Mouse (Mus musculus) stomach, embryonic 14.5 days (tissue): ENCODE data around the gene Snf8. TPM values are rescaled to one million over a fixed set of nuclear protein-coding genes. Genes with fewer than 3 reads are reported as not detected.

Experiments
- ATAC-seq: fragments of 200-750 bp; cut with Nextera tagmentation; 2 replicates; pipeline ENCODE4 v1.8.0; 2017; ENCODE audit warnings: low read depth, moderate TSS enrichment; ENCODE audit not compliant: insufficient number of reproducible peaks, insufficient read depth, low FRiP score
- H3K27ac ChIP-seq: fragments of 300-500 bp; sonication (generic); 2 replicates; pipeline ENCODE4 v1.5.1; 2014; ENCODE audit warnings: mild to moderate bottlenecking, low read length, moderate library complexity, mixed read lengths
- H3K27me3 ChIP-seq: fragments of 300-500 bp; sonication (generic); 2 replicates; pipeline ENCODE4 v1.6.1; 2014; ENCODE audit warnings: low read length, control low read depth, mixed read lengths; ENCODE audit not compliant: control insufficient read depth, insufficient read depth
- H3K36me3 ChIP-seq: fragments of 300-500 bp; sonication (generic); 2 replicates; pipeline ENCODE4 v1.6.1; 2014; ENCODE audit warnings: mild to moderate bottlenecking, control low read depth, low read length, moderate library complexity, mixed read lengths; ENCODE audit not compliant: control insufficient read depth, insufficient read depth
- H3K4me1 ChIP-seq: fragments of 300-500 bp; sonication (generic); 2 replicates; pipeline ENCODE4 v1.6.1; 2014; ENCODE audit warnings: low read length, control low read depth, mixed read lengths; ENCODE audit not compliant: control insufficient read depth, insufficient read depth
- H3K4me2 ChIP-seq: fragments of 300-500 bp; sonication (generic); replicated peaks from 2 replicates; pipeline ENCODE4 v1.6.1; 2014; ENCODE audit warnings: low read depth, low read length, control low read depth
- H3K4me3 ChIP-seq: fragments of 300-500 bp; sonication (generic); 2 replicates; pipeline ENCODE4 v1.5.1; 2014; ENCODE audit warnings: low read depth, low read length, control low read depth
- H3K9ac ChIP-seq: fragments of 300-500 bp; sonication (generic); replicated peaks from 2 replicates; pipeline ENCODE4 v1.6.1; 2014; ENCODE audit warnings: low read depth, mild to moderate bottlenecking, control low read depth, low read length, moderate library complexity, mixed read lengths
- H3K9me3 ChIP-seq: fragments of 300-500 bp; sonication (generic); 2 replicates; pipeline ENCODE4 v1.6.1; 2016; ENCODE audit warnings: low read depth, low read length, control low read depth; ENCODE audit not compliant: control insufficient read depth
- WGBS: fragments of 180-500 bp; shearing (Covaris S2); extraction: QIAGEN DNeasy Blood & Tissue Kit; methylation state at CpG from one replicate; pipeline ENCODE4 v1.1.7; 2014; 5-methylcytosine and 5-hydroxymethylcytosine counted together
- polyA plus RNA-seq: library from polyadenylated mRNA; unstranded; fragments of >200 nt; fragmentation: Nextera tagmentation; extraction: Ambion mirVana; gene quantifications from 2 replicates; pipeline ENCODE4 v1.2.1, GENCODE M21; 2014

Gene Snf8
- polyA plus RNA-seq, 1 experiment from 2014 or later = 34.6 TPM

GRCm38 (mm10) chr11:96035133-96035532, 448 bp downstream of the Snf8 start:
- ATAC-seq = no peak
- no peaks in the 10 kb centered on the region for H3K27me3 ChIP-seq
- H3K27ac ChIP-seq = no peak overlapping the region
- H3K9ac ChIP-seq = peak overlapping the region; percentile 59
- WGBS = 10% methylated on average over 6 of the region's 6 CpGs
- H3K4me1 ChIP-seq = peaks cover 6% of the 10 kb centered on the region; the same call in 1 of the 2 replicates
- peaks cover 6% of the 10 kb centered on the region for H3K36me3 ChIP-seq
- H3K4me2 ChIP-seq = peak overlapping the region; percentile 78
- H3K4me3 ChIP-seq = peak overlapping the region; percentile 93
- no peaks in the 10 kb centered on the region for H3K9me3 ChIP-seq

GRCm38 (mm10) chr11:96037499-96037898, 2.8 kb downstream of the Snf8 start:
- WGBS = 90% methylated on average over 5 of the region's 5 CpGs
- no peak for ATAC-seq

GRCm38 (mm10) chr11:96038560-96038959, 3.9 kb downstream of the Snf8 start:
- Histone ChIP-seq H3K4me2 (no peak overlapping the region), H3K9ac (no peak overlapping the region), H3K4me1 (peaks cover 6% of the 10 kb centered on the region; the same call in 1 of the 2 replicates), H3K9me3 (no peaks in the 10 kb centered on the region), H3K4me3 (no peak overlapping the region), H3K27me3 (no peaks in the 10 kb centered on the region), H3K36me3 (peaks cover 6% of the 10 kb centered on the region), H3K27ac (no peak overlapping the region)
- whole genome bisulfite sequencing = 95% methylated on average over 1 of the region's 1 CpGs
- ATAC-seq = no peak

More at GRCm38 (mm10) chr11:96037499-96037898, 2.8 kb downstream of the Snf8 start:
- no peaks in the 10 kb centered on the region for H3K27me3 ChIP-seq
- H3K9me3 ChIP-seq = no peaks in the 10 kb centered on the region
- peaks cover 6% of the 10 kb centered on the region; the same call in 1 of the 2 replicates for H3K4me1 ChIP-seq
- H3K27ac ChIP-seq = no peak overlapping the region
- no peak overlapping the region for H3K9ac ChIP-seq
- no peak overlapping the region for H3K4me3 ChIP-seq
- H3K4me2 ChIP-seq = no peak overlapping the region
- peaks cover 6% of the 10 kb centered on the region for H3K36me3 ChIP-seq

- H3K9ac ChIP-seq = no peak overlapping the region
- no peak overlapping the region for H3K27ac ChIP-seq
- H3K4me3 ChIP-seq = no peak overlapping the region
- H3K4me1 ChIP-seq = no peaks in the 10 kb centered on the region
- no peaks in the 10 kb centered on the region for H3K9me3 ChIP-seq
- no peak for ATAC-seq
- H3K36me3 ChIP-seq = peaks cover 27% of the 10 kb centered on the region
- no peaks in the 10 kb centered on the region for H3K27me3 ChIP-seq
- 87% methylated on average over 11 of the region's 11 CpGs for WGBS
- H3K4me2 ChIP-seq = no peak overlapping the region
Measured at GRCm38 (mm10) chr11:96044803-96045567, 10.3 kb downstream of the Snf8 start.

GRCm38 (mm10) chr11:96046028-96046427, 11.3 kb downstream of the Snf8 start:
- H3K4me1 ChIP-seq = no peaks in the 10 kb centered on the region
- H3K27me3 ChIP-seq = no peaks in the 10 kb centered on the region
- no peaks in the 10 kb centered on the region for H3K9me3 ChIP-seq
- peaks cover 38% of the 10 kb centered on the region for H3K36me3 ChIP-seq
- no peak overlapping the region for H3K9ac ChIP-seq
- no peak overlapping the region for H3K27ac ChIP-seq
- no peak overlapping the region for H3K4me2 ChIP-seq
- no peak overlapping the region for H3K4me3 ChIP-seq
- no peak for ATAC-seq
- WGBS = 85% methylated on average over 8 of the region's 8 CpGs

- Histone ChIP-seq H3K4me1 (no peaks in the 10 kb centered on the region), H3K4me2 (no peak overlapping the region), H3K27ac (no peak overlapping the region), H3K9ac (no peak overlapping the region), H3K36me3 (peaks cover 45% of the 10 kb centered on the region), H3K9me3 (no peaks in the 10 kb centered on the region), H3K4me3 (no peak overlapping the region), H3K27me3 (no peaks in the 10 kb centered on the region)
- WGBS = 75% methylated on average over 2 of the region's 2 CpGs
- ATAC-seq = no peak
Measured at GRCm38 (mm10) chr11:96046793-96047192, 12.1 kb downstream of the Snf8 start.

GRCm38 (mm10) chr11:96047469-96048373, 13.0 kb downstream of the Snf8 start:
- H3K4me1 ChIP-seq = no peaks in the 10 kb centered on the region
- H3K9me3 ChIP-seq = no peaks in the 10 kb centered on the region
- no peak overlapping the region for H3K27ac ChIP-seq
- WGBS = 88% methylated on average over 4 of the region's 4 CpGs
- H3K36me3 ChIP-seq = peaks cover 53% of the 10 kb centered on the region
- ATAC-seq = no peak
- H3K4me3 ChIP-seq = no peak overlapping the region
- H3K27me3 ChIP-seq = no peaks in the 10 kb centered on the region
- H3K4me2 ChIP-seq = no peak overlapping the region
- no peak overlapping the region for H3K9ac ChIP-seq

- WGBS = 83% methylated on average over 4 of the region's 4 CpGs
Measured at GRCm38 (mm10) chr11:96049939-96050338, 15.3 kb downstream of the Snf8 start.

More at GRCm38 (mm10) chr11:96049939-96050338, 15.3 kb downstream of the Snf8 start:
- no peaks in the 10 kb centered on the region for H3K27me3 ChIP-seq
- no peak overlapping the region for H3K4me3 ChIP-seq
- H3K4me2 ChIP-seq = no peak overlapping the region
- no peaks in the 10 kb centered on the region for H3K4me1 ChIP-seq
- ATAC-seq = no peak
- H3K9ac ChIP-seq = no peak overlapping the region
- H3K9me3 ChIP-seq = no peaks in the 10 kb centered on the region
- peaks cover 63% of the 10 kb centered on the region for H3K36me3 ChIP-seq
- H3K27ac ChIP-seq = no peak overlapping the region
